Mouse (Mus musculus) midbrain, embryonic 11.5 days (tissue): ENCODE data around the gene Top3a. TPM values are rescaled to one million over a fixed set of nuclear protein-coding genes. Genes with fewer than 3 reads are reported as not detected.

Experiments used
- ATAC-seq: fragments of 200-750 bp; cut with Nextera tagmentation; 2 replicates; pipeline ENCODE4 v1.8.0; 2017; ENCODE audit warnings: moderate TSS enrichment, moderate library complexity; ENCODE audit not compliant: low FRiP score
- DNase-seq: peaks from one replicate; pipeline ENCODE4 v3.0.0; 2015; ENCODE audit warnings: low spot score; ENCODE audit errors: missing footprints
- H3K27ac ChIP-seq: fragments of 300-500 bp; sonication (generic); 2 replicates; pipeline ENCODE4 v1.5.1; 2014; ENCODE audit warnings: low read depth, low read length
- H3K27me3 ChIP-seq: fragments of 300-500 bp; sonication (generic); 2 replicates; pipeline ENCODE4 v1.6.1; 2014; ENCODE audit warnings: mild to moderate bottlenecking, low read length, moderate library complexity, mixed read lengths; ENCODE audit not compliant: control insufficient read depth, insufficient read depth
- H3K36me3 ChIP-seq: fragments of 300-500 bp; sonication (generic); 2 replicates; pipeline ENCODE4 v1.6.1; 2014; ENCODE audit warnings: mild to moderate bottlenecking, low read length, moderate library complexity, mixed read lengths; ENCODE audit not compliant: control insufficient read depth, insufficient read depth
- H3K4me1 ChIP-seq: fragments of 300-500 bp; sonication (generic); 2 replicates; pipeline ENCODE4 v1.6.1; 2014; ENCODE audit warnings: low read length; ENCODE audit not compliant: control insufficient read depth, insufficient read depth
- H3K4me2 ChIP-seq: fragments of 300-500 bp; sonication (generic); 2 replicates; pipeline ENCODE4 v1.6.1; 2014; ENCODE audit warnings: mild to moderate bottlenecking, moderate library complexity
- H3K4me3 ChIP-seq: fragments of 300-500 bp; sonication (generic); 2 replicates; pipeline ENCODE4 v1.5.1; 2014; ENCODE audit warnings: low read depth, low read length
- H3K9ac ChIP-seq: fragments of 300-500 bp; sonication (generic); 2 replicates; pipeline ENCODE4 v1.6.1; 2014; ENCODE audit warnings: low read length
- H3K9me3 ChIP-seq: fragments of 300-500 bp; sonication (generic); 2 replicates; pipeline ENCODE4 v1.6.1; 2016; ENCODE audit warnings: low read length; ENCODE audit not compliant: control insufficient read depth
- WGBS: fragments of 180-500 bp; shearing (Covaris S2); extraction: QIAGEN DNeasy Blood & Tissue Kit; methylation state at CpG from one replicate; pipeline ENCODE4 v1.1.7; 2014; 5-methylcytosine and 5-hydroxymethylcytosine counted together
- polyA plus RNA-seq: library from polyadenylated mRNA; unstranded; fragments of >200 nt; fragmentation: Nextera tagmentation; extraction: Ambion mirVana; gene quantifications from 2 replicates; pipeline ENCODE4 v1.2.1, GENCODE M21; 2014

The Top3a gene
- polyA plus RNA-seq, 1 experiment from 2014 or later = 17.4 TPM

DNA sequence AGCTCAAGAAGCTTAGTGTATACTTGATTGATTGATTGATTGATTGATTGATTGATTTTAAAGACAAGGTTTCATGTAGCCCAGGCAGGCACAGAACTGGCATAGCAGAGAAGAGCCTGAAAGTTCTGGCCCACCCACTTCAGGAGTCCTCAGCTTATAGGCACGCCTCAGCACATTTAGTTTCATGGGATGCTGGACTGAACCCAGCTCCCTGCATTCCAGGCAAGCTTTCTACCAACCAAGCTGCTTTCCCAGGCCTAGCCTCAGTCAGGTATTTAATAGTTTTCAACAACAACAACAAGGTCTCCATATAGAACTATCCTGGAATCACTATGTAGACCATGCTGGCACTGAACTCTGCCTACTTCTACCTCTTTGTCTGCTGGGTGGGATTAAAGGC is 32.4 kb upstream of the Top3a start:
- H3K4me1 ChIP-seq = peaks cover 8% of the 10 kb centered on the region; the same call in 1 of the 2 replicates
- H3K4me3 ChIP-seq = peak overlapping the region; percentile 40; the same call in 1 of the 2 replicates
- H3K36me3 ChIP-seq = no peaks in the 10 kb centered on the region
- H3K27ac ChIP-seq = no peak overlapping the region
- H3K9ac ChIP-seq = no peak overlapping the region
- no peak for DNase-seq
- H3K4me2 ChIP-seq = peak overlapping the region; percentile 65
- H3K9me3 ChIP-seq = no peaks in the 10 kb centered on the region
- ATAC-seq = no peak
- no peaks in the 10 kb centered on the region for H3K27me3 ChIP-seq
- 71% methylated on average over 1 of the region's 1 CpGs for WGBS

DNA sequence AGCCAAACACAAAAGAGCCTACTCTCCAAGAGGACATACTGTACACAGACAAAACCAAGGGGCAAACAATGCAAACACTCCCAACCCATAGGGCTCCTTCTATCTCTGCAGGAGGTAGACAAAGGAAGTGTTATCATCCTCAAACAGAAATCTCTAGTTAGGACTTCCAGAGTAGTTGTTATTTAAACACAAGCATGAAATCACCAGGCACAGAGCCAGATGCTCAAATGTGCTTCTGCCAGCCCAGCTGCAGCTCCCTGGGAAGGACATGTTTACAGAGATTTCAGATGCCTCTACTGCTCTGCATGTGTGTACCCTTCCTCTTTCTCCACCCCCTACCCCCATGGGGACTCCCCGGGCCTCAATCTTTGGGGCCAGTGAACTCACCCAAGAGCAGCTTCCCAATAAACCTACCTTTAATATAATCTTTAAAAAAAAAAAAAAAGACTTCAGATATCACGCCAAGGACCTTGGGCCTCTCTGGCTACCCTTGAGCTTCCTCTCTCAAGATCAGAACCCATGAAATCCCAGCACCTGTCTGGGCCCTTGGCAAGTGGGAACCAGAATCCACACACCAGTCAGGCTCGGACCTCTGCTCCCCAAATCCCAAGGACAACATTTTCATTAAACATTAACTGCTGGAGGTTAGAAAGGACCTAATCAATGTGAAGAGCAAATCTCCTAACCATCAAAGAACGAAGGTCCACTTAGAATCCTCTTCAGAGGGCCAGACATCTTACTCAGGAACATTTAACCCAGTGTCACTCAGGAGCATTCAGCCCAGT is 31.3 kb upstream of the Top3a start:
- Histone ChIP-seq H3K9ac (no peak overlapping the region), H3K9me3 (no peaks in the 10 kb centered on the region), H3K4me1 (peaks cover 8% of the 10 kb centered on the region; the same call in 1 of the 2 replicates), H3K27me3 (no peaks in the 10 kb centered on the region), H3K4me3 (no peak overlapping the region), H3K36me3 (no peaks in the 10 kb centered on the region), H3K4me2 (no peak overlapping the region), H3K27ac (no peak overlapping the region)
- WGBS = 82% methylated on average over 4 of the region's 4 CpGs
- ATAC-seq (no peak), DNase-seq (no peak)

DNA sequence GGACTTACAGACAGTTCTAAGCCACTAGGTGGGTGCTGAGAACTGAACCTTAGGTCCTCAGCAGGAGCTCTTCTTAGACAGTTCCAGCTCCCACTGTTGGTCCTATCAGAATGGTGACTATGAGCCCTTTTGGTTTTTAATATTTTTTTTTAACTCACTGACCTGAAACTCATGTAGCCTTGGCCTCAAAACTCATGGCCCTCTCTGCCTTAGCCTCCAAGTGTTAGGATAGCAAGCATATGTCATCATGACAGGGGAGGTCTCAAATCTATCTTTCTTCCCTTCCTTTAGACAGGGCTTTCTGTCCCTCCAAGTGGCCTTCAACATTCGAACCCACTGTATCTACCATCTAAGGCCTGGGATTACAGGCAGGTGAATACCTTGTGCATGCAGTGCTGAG is 23.7 kb upstream of the Top3a start:
- DNase-seq = no peak
- peaks cover 4% of the 10 kb centered on the region; the same call in 1 of the 2 replicates for H3K36me3 ChIP-seq
- H3K4me2 ChIP-seq = no peak overlapping the region
- H3K9me3 ChIP-seq = no peaks in the 10 kb centered on the region
- no peaks in the 10 kb centered on the region for H3K4me1 ChIP-seq
- H3K27ac ChIP-seq = no peak overlapping the region
- no peak for ATAC-seq
- H3K27me3 ChIP-seq = no peaks in the 10 kb centered on the region
- no peak overlapping the region for H3K9ac ChIP-seq
- 92% methylated on average over 1 of the region's 1 CpGs for WGBS
- H3K4me3 ChIP-seq = no peak overlapping the region

DNA sequence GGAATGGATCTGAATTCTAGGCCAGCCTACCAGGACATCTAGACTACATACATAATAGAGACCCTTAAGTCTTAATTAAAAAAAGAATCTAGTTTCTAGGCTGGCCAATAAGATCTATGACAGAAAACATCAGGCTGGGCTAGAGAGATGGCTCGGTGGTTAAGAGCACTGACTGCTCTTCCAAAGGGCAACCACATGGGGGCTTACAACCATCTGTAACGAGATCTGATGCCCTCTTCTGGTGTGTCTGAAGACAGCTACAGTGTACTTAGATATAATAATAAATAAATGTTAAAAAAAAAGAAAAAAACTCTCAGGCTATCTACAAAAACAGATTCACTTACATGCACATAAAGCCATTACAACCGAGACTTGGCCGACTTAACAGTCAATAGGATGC is 22.8 kb upstream of the Top3a start:
- WGBS = 86% methylated on average over 4 of the region's 4 CpGs
- no peak overlapping the region for H3K4me2 ChIP-seq

DNA sequence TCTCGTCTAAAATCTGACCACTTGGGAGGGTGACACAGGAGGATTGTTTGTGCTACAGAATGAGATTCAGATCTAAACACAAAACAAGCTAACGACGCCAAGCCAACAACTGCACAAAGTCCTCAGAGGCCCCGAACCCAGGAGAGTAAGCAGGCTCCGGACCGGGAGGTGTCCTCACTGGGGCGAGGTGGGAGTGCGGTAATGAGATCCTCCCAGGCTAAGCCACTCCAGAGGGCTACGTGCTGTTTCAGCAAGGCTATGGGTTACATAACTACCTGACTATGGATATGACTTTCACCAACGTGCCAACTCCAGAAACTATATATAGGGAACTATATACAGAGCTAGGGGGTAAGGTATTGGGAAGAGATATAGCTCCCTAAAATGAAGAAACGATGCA is 19.2 kb upstream of the Top3a start:
- no peak overlapping the region for H3K4me2 ChIP-seq
- no peak for DNase-seq
- H3K36me3 ChIP-seq = peaks cover 9% of the 10 kb centered on the region; the same call in 1 of the 2 replicates
- 88% methylated on average over 11 of the region's 11 CpGs for WGBS
- no peaks in the 10 kb centered on the region for H3K9me3 ChIP-seq
- H3K9ac ChIP-seq = no peak overlapping the region
- H3K27ac ChIP-seq = no peak overlapping the region
- H3K4me1 ChIP-seq = no peaks in the 10 kb centered on the region
- H3K4me3 ChIP-seq = no peak overlapping the region
- no peak for ATAC-seq
- no peaks in the 10 kb centered on the region for H3K27me3 ChIP-seq

More for the DNA sequence above, 22.8 kb upstream of the Top3a start:
- Histone ChIP-seq H3K36me3 (peaks cover 4% of the 10 kb centered on the region; the same call in 1 of the 2 replicates), H3K9ac (no peak overlapping the region), H3K4me1 (no peaks in the 10 kb centered on the region), H3K27me3 (no peaks in the 10 kb centered on the region), H3K27ac (no peak overlapping the region), H3K4me3 (no peak overlapping the region), H3K9me3 (no peaks in the 10 kb centered on the region)
- ATAC-seq = no peak
- DNase-seq = no peak

DNA sequence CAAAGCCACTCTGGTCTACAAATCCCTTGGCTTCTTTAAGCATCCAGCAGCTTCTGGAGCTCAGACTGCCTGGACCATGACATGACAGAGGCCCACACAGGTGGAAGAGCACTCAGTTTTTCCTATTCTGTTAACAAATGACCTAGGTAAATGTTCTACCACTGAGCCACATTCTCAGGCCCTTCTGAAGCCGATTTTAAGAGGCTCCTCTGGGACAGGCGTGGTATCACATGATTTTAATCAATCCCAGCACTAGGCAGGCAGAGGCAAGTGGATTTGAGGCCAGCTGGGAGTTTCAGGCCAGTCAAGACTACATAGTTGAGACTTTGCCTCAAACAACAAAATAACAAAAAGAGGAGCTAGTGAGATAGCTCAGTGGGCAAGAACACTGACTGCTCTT is 13.3 kb upstream of the Top3a start:
- ATAC-seq (no peak), DNase-seq (no peak)
- no peak overlapping the region for H3K4me2 ChIP-seq
- H3K9ac ChIP-seq = no peak overlapping the region
- H3K4me1 ChIP-seq = no peaks in the 10 kb centered on the region
- H3K4me3 ChIP-seq = no peak overlapping the region
- H3K27ac ChIP-seq = no peak overlapping the region
- no peaks in the 10 kb centered on the region for H3K9me3 ChIP-seq
- H3K27me3 ChIP-seq = no peaks in the 10 kb centered on the region
- WGBS = 87% methylated on average over 2 of the region's 2 CpGs
- H3K36me3 ChIP-seq = peaks cover 13% of the 10 kb centered on the region; the same call in 1 of the 2 replicates

DNA sequence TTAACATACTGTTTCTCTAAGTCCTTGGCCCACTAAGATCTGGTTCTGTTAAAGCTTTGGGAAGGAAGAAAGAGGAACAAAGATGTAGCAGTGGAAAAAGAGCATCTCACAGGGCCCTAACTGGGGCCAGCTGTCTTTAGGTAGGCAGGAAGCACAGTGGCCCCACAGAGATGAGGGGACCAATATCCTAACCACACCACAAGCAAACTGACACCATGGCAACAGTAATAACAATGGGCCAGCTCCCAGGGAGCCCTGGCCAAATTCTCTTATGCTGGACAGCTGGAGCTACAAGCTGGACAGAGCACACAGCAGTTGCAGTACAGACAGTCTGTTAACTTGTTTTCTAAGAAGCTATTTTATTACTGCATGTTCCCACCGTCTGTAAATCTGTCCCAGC is 10.4 kb upstream of the Top3a start:
- no peaks in the 10 kb centered on the region for H3K9me3 ChIP-seq
- peaks cover 15% of the 10 kb centered on the region; the same call in 1 of the 2 replicates for H3K36me3 ChIP-seq
- H3K27me3 ChIP-seq = no peaks in the 10 kb centered on the region
- no peak overlapping the region for H3K9ac ChIP-seq
- H3K27ac ChIP-seq = no peak overlapping the region
- no peak for ATAC-seq
- no peak overlapping the region for H3K4me2 ChIP-seq
- no peak for DNase-seq
- no peaks in the 10 kb centered on the region for H3K4me1 ChIP-seq
- WGBS = 57% methylated on average over 1 of the region's 1 CpGs
- H3K4me3 ChIP-seq = no peak overlapping the region

DNA sequence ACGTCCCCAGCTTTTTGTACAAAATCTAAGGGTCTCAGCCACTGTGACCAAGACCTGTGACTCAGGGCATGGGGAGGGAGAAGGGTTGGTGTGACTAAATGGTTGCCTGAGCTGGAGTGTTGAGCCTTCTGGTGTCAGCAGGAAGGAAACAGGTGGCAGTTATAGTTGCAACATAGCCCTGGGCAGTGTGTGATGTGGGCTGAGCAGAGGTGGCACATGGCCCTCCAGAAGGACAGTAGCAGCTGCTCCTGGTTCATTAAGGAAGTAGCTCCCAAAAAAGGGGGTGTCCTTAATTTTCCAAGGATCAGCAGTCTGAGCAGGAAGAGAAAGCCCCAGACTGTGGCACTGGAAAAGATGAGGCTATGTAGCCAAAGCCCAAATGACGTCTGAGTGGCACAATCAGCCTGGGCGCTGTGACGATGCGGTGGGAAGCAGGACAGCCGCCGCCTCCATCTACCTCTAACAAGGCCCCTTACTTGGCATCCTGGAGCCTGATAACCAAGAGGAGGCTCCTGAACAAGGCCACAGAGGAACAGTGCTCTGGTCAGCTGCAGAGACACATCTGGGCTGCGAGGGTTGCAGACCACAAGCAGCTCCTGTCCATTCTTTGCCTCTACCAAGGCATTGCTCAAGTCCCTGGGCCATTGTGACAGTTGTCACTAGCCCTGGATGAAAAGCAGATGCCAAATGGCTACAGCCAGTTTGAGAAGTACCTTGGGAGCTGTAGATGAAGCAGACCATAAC is 7.2 kb upstream of the Top3a start:
- no peak for ATAC-seq
- WGBS = 93% methylated on average over 8 of the region's 8 CpGs
- Histone ChIP-seq H3K9me3 (no peaks in the 10 kb centered on the region), H3K27ac (no peak overlapping the region), H3K27me3 (no peaks in the 10 kb centered on the region), H3K9ac (no peak overlapping the region), H3K4me2 (no peak overlapping the region), H3K4me3 (no peak overlapping the region), H3K36me3 (peaks cover 18% of the 10 kb centered on the region; the same call in 1 of the 2 replicates), H3K4me1 (peaks cover 29% of the 10 kb centered on the region)
- no peak for DNase-seq

DNA sequence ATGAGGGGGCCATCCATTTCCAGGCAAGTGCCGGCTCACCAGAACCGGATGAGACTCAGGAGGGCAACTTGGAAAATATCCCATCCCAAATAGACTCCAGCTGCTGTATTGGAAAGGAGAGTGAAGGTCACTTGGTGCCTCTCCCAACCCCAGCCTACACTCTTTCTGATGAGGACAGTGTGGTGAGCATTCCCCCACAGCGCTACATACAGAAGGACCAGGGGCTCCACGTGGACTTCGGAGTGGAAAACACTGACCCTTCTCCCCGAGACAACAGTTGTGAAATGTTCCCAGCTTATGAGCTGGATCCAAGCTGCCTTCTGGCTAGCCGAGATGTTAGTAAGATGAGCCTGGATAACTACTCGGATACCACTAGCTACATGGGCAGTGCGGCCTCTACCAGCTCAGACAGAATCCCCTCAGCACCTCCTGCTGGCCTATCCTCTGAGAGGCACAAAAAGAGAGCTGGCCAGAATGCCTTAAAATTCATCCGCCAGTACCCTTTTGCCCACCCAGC is 2.6 kb upstream of the Top3a start:
- Histone ChIP-seq H3K27ac (no peak overlapping the region), H3K27me3 (no peaks in the 10 kb centered on the region), H3K36me3 (peaks cover 6% of the 10 kb centered on the region; the same call in 1 of the 2 replicates), H3K9ac (peak overlapping the region; percentile 40), H3K4me2 (peak overlapping the region; percentile 29), H3K4me1 (peaks cover 59% of the 10 kb centered on the region), H3K4me3 (no peak overlapping the region; the same call in 1 of the 2 replicates), H3K9me3 (no peaks in the 10 kb centered on the region)
- 89% methylated on average over 10 of the region's 10 CpGs for WGBS
- no peak for ATAC-seq
- DNase-seq = no peak
